Mouse (Mus musculus) erythroblast, embryonic 14.5 days (primary cell): ENCODE data around the gene Senp7. TPM values are rescaled to one million over a fixed set of nuclear protein-coding genes. Genes with fewer than 3 reads are reported as not detected.
"Not testable (repeated sequence)": the region's sequence is repeated elsewhere in the genome, so short reads cannot be mapped to it uniquely, and the experiment has no call there.

ENCODE experiments used
- H3K27me3 ChIP-seq: 2 replicates; pipeline ENCODE4 v1.6.1; 2012; ENCODE audit warnings: inconsistent platforms; ENCODE audit not compliant: control insufficient read depth
- H3K36me3 ChIP-seq: 2 replicates; pipeline ENCODE4 v1.6.1; 2012; ENCODE audit warnings: mild to moderate bottlenecking, inconsistent platforms; ENCODE audit not compliant: control insufficient read depth
- H3K4me1 ChIP-seq: 2 replicates; pipeline ENCODE4 v1.6.1; 2012; ENCODE audit warnings: inconsistent platforms; ENCODE audit not compliant: control insufficient read depth
- H3K4me3 ChIP-seq: replicated peaks from 2 replicates; pipeline ENCODE3; 2012; ENCODE audit warnings: moderate library complexity, mild to moderate bottlenecking, inconsistent platforms
- H3K9me3 ChIP-seq: 2 replicates; pipeline ENCODE4 v1.6.1; 2012; ENCODE audit warnings: low read length, inconsistent platforms, mixed read lengths; ENCODE audit not compliant: control insufficient read depth
- GATA1 ChIP-seq: IDR thresholded peaks from 2 replicates; pipeline ENCODE4 v1.6.1; 2012; ENCODE audit warnings: low read length, inconsistent platforms, mixed read lengths
- TAL1 ChIP-seq: IDR thresholded peaks from 3 replicates; pipeline ENCODE4 v1.6.1; 2012; ENCODE audit warnings: low read length, inconsistent platforms, mixed read lengths
- polyA plus RNA-seq: library from polyadenylated mRNA; stranded (reverse); fragments of >175 nt; gene quantifications from 2 replicates; pipeline ENCODE4 v1.2.3, GENCODE M21; 2012

The Senp7 gene
- polyA plus RNA-seq, 1 experiment, result 2.8 TPM

DNA sequence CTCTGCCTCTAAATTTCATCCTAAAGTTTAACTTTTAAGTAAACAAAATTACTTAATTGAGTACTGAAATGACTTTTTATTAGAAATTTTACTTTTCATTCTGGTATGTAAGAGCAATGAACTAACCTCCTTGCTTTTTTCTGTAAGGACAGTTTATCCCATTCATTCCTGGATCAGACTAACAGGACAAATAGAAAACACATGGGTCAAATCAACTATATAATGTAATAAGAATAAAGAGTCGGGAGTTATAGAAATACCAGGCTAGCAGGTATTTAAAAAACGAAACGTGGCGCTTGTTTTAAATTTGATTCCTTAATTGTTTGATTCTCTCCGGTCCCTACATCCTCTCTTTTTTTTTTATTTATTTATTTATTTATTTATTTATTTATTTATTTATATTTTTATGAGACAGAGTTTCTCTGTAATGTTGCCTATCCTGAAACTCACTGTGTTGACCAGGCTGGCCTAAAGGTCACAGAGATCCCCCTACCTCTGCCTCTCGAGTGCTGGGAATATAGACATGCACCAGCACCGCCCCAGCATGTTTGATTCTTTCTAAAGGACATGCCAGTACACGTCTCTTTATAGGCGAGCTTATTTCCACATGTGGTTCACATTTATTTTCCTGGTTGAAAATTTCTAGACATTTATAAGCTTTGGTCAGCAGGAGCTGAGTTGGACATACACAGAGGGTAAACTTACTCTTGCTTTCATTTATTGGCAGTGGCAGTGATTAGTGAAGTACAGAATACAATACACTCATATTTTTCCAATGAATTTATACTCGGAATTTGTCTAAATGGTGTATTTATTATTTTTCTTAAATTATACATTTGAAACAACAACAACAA lies 69.4 kb downstream of the Senp7 start:
- Histone ChIP-seq H3K4me3 (no peak overlapping the region), H3K4me1 (no peaks in the 10 kb centered on the region), H3K27me3 (no peaks in the 10 kb centered on the region; the same call in 1 of the 2 replicates), H3K9me3 (peaks cover 7% of the 10 kb centered on the region), H3K36me3 (peaks cover 74% of the 10 kb centered on the region)
- TF ChIP-seq TAL1 (no peak), GATA1 (no peak)

DNA sequence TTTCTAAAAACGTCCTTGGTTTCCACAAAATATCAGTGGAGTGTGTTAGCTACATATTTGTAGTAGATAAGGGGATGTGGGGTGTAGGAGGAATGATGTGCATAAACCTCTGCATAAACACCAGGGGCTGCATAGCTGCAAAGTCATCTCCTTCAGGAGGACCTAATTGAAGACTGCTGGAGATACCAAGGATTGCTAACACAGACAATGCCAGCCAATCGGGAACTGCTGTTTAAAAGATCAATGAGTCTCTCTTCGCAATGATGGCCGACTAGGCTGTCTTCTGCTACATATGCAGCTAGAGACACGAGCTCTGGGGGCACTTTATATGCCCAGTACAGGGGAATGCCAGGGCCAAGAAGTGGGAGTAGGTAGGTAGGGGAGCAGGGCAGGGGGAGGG lies 74.4 kb downstream of the Senp7 start:
- H3K27me3 ChIP-seq, result no peaks in the 10 kb centered on the region
- TF ChIP-seq GATA1, result no peak
- TF ChIP-seq TAL1, result no peak
- H3K4me3 ChIP-seq, result no peak overlapping the region
- no peaks in the 10 kb centered on the region; the same call in 1 of the 2 replicates for H3K4me1 ChIP-seq
- no peaks in the 10 kb centered on the region for H3K9me3 ChIP-seq
- H3K36me3 ChIP-seq, result peaks cover 68% of the 10 kb centered on the region

DNA sequence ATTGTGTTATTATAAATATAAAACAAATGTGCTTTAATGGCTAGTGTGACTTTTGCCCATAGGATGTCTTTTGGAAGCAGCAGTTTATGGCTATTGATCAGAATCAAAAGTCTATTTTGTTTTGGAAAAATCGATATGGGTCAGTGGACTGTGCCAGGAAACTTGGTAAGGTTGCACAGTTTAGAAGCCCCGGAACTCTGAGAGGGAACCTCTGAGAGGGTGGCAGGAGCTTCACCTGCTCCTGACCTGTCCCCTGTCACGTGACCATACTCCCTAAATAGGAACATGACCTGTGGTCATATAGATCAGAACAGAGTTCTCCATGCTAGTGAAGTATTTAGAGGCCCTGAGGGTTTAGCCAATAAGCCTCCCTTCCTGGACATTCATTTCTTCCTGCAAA lies 75.9 kb downstream of the Senp7 start:
- H3K4me3 ChIP-seq, result no peak overlapping the region
- peaks cover 74% of the 10 kb centered on the region for H3K36me3 ChIP-seq

DNA sequence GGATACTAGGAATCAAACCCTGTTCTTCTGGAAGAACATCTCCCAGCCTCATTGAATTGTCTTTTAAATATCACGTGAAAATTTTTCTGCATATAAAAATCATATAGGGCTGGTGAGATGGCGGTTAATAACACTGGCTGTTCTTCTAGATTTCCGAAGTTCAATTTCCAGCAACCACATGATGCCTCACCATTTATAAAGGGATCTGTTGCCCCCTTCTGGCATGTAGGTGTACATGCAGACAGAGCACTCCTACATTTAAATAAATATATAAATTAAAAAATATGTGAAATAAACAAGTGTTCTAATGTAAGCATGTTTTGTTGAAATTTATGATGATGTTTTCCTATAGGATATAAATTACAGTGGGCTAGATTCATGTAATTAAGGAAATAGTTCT lies 83.5 kb downstream of the Senp7 start:
- Histone ChIP-seq H3K4me1 (no peaks in the 10 kb centered on the region), H3K9me3 (no peaks in the 10 kb centered on the region), H3K4me3 (no peak overlapping the region), H3K36me3 (peaks cover 34% of the 10 kb centered on the region), H3K27me3 (no peaks in the 10 kb centered on the region)
- no peak for TF ChIP-seq GATA1

More for the DNA sequence above, 75.9 kb downstream of the Senp7 start:
- H3K27me3 ChIP-seq, result no peaks in the 10 kb centered on the region
- H3K9me3 ChIP-seq, result no peaks in the 10 kb centered on the region
- TF ChIP-seq GATA1, result no peak
- no peak for TF ChIP-seq TAL1
- H3K4me1 ChIP-seq, result no peaks in the 10 kb centered on the region; the same call in 1 of the 2 replicates

DNA sequence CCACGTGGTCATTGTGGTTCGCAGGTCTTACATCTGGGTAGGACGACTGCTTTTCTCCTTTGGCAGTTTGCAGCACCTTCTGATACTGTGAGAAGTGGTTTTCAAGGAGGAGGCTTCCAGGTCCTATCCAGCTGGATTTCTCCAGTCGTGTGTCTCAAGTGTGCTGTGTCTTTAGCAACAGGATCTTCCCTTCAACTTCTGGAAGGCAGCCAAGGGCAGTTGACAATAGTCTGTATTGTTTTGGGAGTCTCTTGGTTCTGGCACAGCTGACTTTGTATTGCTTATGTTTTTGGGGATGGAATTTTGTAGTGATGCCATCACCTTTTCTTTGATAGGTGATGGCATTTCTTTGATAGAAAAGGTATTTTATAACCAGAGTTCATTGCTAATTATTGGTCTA lies 86.0 kb downstream of the Senp7 start:
- Histone ChIP-seq H3K9me3 (no peaks in the 10 kb centered on the region), H3K36me3 (peaks cover 19% of the 10 kb centered on the region), H3K27me3 (no peaks in the 10 kb centered on the region), H3K4me1 (no peaks in the 10 kb centered on the region), H3K4me3 (no peak overlapping the region)
- TF ChIP-seq GATA1, result no peak
- no peak for TF ChIP-seq TAL1

DNA sequence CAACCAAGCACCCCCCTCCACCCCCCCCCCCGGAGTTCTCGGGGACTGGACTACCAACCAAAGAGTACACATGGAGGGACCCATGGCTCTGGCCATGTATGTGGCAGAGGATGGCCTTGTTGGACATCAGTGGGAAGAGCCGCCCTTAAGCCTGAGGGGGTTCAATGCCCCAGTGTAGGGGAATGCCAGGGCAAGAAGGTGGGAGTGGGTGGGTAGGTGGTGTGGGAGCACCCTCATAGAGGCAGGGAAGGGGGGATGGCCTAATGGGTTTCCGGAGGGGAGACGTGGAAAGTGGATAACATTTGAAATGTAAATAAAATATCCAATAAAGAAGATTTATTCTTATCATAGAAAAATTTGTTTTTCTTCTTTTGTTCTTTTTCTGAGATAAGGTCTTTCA lies 89.5 kb downstream of the Senp7 start:
- H3K4me1 ChIP-seq, H3K4me3 ChIP-seq, H3K27me3 ChIP-seq, H3K9me3 ChIP-seq: not testable (repeated sequence)
- peaks cover 13% of the 10 kb centered on the region for H3K36me3 ChIP-seq

DNA sequence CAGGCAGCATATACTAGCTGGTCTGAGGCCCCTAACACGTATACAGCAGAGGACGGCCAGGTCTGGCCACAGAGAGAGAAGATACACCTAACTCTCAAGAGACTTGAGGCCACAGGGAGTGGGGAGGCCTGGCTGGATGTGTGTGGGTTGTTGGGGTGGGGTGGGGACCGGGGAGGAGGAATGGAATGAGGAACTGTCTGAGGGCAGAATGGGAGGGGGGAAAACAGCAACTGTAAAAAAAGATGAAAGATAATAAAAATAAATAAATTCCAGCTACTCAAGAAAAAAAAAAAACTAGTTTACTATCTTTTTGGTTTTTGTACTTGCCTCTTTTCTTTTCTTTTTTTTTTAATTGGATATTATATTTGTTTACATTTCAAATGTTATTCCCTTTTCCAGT lies 91.8 kb downstream of the Senp7 start:
- Histone ChIP-seq H3K4me1 (no peaks in the 10 kb centered on the region), H3K36me3 (peaks cover 12% of the 10 kb centered on the region), H3K9me3 (no peaks in the 10 kb centered on the region), H3K4me3 (no peak overlapping the region), H3K27me3 (no peaks in the 10 kb centered on the region)
- TF ChIP-seq GATA1, result no peak
- no peak for TF ChIP-seq TAL1

DNA sequence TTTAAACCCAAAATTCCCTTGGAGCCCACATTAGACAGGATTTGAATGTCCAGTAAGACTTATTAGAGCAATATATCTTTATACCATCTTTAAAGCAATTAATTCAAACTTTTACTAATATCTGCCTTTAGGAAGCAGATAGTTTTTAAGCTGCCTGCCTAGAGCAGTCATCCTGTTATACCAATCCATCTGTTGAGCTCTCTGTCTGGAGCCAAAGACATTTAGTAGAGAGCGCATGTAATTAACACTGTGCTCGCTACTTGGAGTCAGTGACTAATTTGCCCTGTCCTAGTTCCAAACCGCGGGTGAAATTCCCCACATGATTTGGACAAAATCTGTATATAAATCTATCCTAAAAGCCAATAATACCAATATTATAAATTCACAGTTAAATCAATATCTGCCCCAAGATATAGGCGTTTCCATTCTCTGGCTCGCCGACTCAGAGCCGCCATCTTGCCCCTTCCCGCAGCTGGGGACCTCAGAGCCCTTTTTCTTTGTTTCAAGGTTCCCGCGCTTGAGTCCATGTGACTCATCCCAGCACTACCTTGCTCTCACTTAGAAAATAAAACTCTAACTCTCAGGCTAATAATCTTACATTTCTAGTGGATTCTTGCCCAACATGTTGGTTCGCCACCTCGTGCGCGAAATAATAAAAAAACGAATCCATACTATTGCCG lies 96.9 kb downstream of the Senp7 start:
- Histone ChIP-seq H3K4me1 (no peaks in the 10 kb centered on the region), H3K27me3 (no peaks in the 10 kb centered on the region), H3K36me3 (peaks cover 6% of the 10 kb centered on the region), H3K4me3 (no peak overlapping the region), H3K9me3 (no peaks in the 10 kb centered on the region)
- TF ChIP-seq GATA1, result no peak
- TF ChIP-seq TAL1, result no peak

DNA sequence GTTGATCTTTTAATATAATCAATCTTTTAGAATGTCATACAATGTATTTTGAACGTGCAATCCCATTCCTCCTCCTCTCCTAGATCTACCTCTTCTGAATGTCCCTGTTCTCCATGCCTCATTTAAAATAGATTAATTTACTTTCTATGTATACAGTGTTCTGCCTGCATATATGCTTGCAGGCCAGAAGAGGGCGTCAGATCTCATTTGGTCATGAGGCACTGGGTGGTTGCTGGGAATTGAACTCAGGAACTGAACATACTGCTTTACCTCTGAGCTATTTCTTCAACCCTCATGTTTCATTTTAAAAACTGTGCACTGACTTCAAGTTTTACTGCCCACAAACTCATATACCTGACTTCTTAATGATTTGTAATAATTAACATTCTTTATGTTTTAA lies 99.5 kb downstream of the Senp7 start:
- no peaks in the 10 kb centered on the region for H3K9me3 ChIP-seq
- TF ChIP-seq GATA1, result no peak
- no peak for TF ChIP-seq TAL1
- no peaks in the 10 kb centered on the region for H3K27me3 ChIP-seq
- H3K4me3 ChIP-seq, result no peak overlapping the region
- peaks cover 4% of the 10 kb centered on the region for H3K36me3 ChIP-seq
- no peaks in the 10 kb centered on the region for H3K4me1 ChIP-seq

DNA sequence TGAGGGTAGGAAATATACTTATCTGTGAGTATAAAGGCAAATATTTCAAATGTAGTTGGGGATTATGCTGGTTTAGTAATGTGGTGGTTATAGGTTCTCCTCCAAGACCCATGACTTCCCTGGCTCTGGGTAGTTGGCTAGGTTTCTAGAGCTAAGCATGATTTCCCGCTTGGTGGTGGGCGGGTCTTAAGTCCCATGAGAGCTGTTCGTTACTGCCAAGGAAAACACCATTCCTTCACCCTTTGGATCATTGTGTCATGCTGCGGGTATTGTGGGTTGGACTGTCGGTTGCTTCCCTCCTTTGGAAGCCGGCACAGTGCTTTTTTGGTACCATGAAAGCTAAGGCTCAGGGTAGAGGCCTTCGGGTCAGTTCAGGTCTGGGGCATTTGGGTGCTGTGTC lies 115.3 kb downstream of the Senp7 start:
- Histone ChIP-seq H3K9me3 (no peaks in the 10 kb centered on the region), H3K4me3 (no peak overlapping the region), H3K4me1 (no peaks in the 10 kb centered on the region), H3K27me3 (no peaks in the 10 kb centered on the region), H3K36me3 (peaks cover 25% of the 10 kb centered on the region)
- no peak for TF ChIP-seq TAL1
- no peak for TF ChIP-seq GATA1
